Mouse (Mus musculus) embryonic fibroblast, embryonic 13.5 days (primary cell): ENCODE data around the gene Zfp322a.

Experiments
- CTCF ChIP-seq: IDR thresholded peaks from 2 replicates; pipeline ENCODE4 v1.5.1; 2011; ENCODE audit warnings: mild to moderate bottlenecking, control low read depth, low read length, moderate library complexity, borderline replicate concordance; ENCODE audit not compliant: insufficient read depth
- POLR2A ChIP-seq: IDR thresholded peaks from 2 replicates; pipeline ENCODE4 v1.6.1; 2011; ENCODE audit warnings: low read depth, mild to moderate bottlenecking, control low read depth, low read length, moderate library complexity

- TF ChIP-seq CTCF (no peak), POLR2A (no peak)
These were observed 59.0 kb downstream of the Zfp322a start for GRCm38 (mm10) chr13:23310036-23310435.
